Mouse (Mus musculus): Measurements from ENCODE around the gene Olfr131. TPM values are rescaled to one million over a fixed set of nuclear protein-coding genes. Genes with fewer than 3 reads are reported as not detected.
"Not testable (repeated sequence)": the region's sequence is repeated elsewhere in the genome, so short reads cannot be mapped to it uniquely, and the experiment has no call there.

Olfr131 gene
- not detected in 2 replicates for polyA plus RNA-seq (2015; fragmentation: Nextera tagmentation; extraction: Ambion mirVana)

GRCm38 (mm10) chr17:38088593-38088992, at the start of gene Olfr131:
TSS of gene Olfr131 (minus strand) at chr17:38088693.
- H3K4me2 ChIP-seq, result no peak within 1 kb of the TSS
- H3K4me1 ChIP-seq (replicated peaks), result no peaks in the 10 kb centered on the region
- ATAC-seq (ENCODE audit: low read depth) (no peak), DNase-seq (no peak)
- no peak within 1 kb of the TSS for H3K9ac ChIP-seq
- H3K9me3 ChIP-seq (replicated peaks), result peaks cover 5% of the 10 kb centered on the region; the same call in 1 of the 2 replicates
- H3K27me3 ChIP-seq, result no peaks in the 10 kb centered on the region
- no peaks in the 10 kb centered on the region for H3K36me3 ChIP-seq
- no peak within 1 kb of the TSS for H3K4me3 ChIP-seq (replicated peaks)
- H3K27ac ChIP-seq, result no peak within 1 kb of the TSS

- Histone ChIP-seq H3K4me3 (replicated peaks) (no peak within 1 kb of the TSS), H3K9ac (no peak within 1 kb of the TSS), H3K27me3 (no peaks in the 10 kb centered on the region), H3K4me2 (no peak within 1 kb of the TSS), H3K9me3 (replicated peaks) (0 out of 2 replicates have a peak, but pooled peaks cover 4% of the 10 kb centered on the region), H3K27ac (no peak within 1 kb of the TSS), H3K4me1 (replicated peaks) (no peaks in the 10 kb centered on the region), H3K36me3 (no peaks in the 10 kb centered on the region)
- WGBS (ENCODE audit: insufficient replicate concordance), result 65% methylated on average over 1 of the region's 1 CpGs
- DNase-seq (no peak), ATAC-seq (ENCODE audit: low read depth) (no peak)
Measured at GRCm38 (mm10) chr17:38134426-38134825, 45.9 kb upstream of the Olfr131 start, which contains the start of gene Olfr132. TSS of gene Olfr132 (minus strand) at chr17:38134526.

- not testable (repeated sequence) for H3K9ac ChIP-seq; DNase-seq; H3K9me3 ChIP-seq (replicated peaks); ATAC-seq (ENCODE audit: low read depth); H3K27ac ChIP-seq; H3K4me3 ChIP-seq (replicated peaks); H3K36me3 ChIP-seq; H3K4me2 ChIP-seq; H3K4me1 ChIP-seq (replicated peaks); H3K27me3 ChIP-seq
- WGBS (ENCODE audit: insufficient replicate concordance), result 58% methylated on average over 3 of the region's 3 CpGs
Measured at GRCm38 (mm10) chr17:38125371-38125770, 36.9 kb upstream of the Olfr131 start.

- H3K4me2 ChIP-seq; DNase-seq; H3K36me3 ChIP-seq; H3K9ac ChIP-seq; H3K4me3 ChIP-seq (replicated peaks); H3K9me3 ChIP-seq (replicated peaks); H3K27ac ChIP-seq; H3K4me1 ChIP-seq (replicated peaks); H3K27me3 ChIP-seq; ATAC-seq (ENCODE audit: low read depth): not testable (repeated sequence)
- 63% methylated on average over 1 of the region's 1 CpGs for WGBS (ENCODE audit: insufficient replicate concordance)
Measured at GRCm38 (mm10) chr17:38124199-38124598, 35.7 kb upstream of the Olfr131 start.

- no peak for ATAC-seq (ENCODE audit: low read depth)
Measured at GRCm38 (mm10) chr17:38082364-38082763, 6.1 kb downstream of the Olfr131 start.

GRCm38 (mm10) chr17:38063621-38064020, 24.9 kb downstream of the Olfr131 start, which contains the start of gene Olfr130:
TSS of gene Olfr130 (plus strand) at chr17:38063921.
- DNase-seq (no peak), ATAC-seq (ENCODE audit: low read depth) (no peak)
- WGBS (ENCODE audit: insufficient replicate concordance), result 44% methylated on average over 1 of the region's 1 CpGs
- H3K4me2 ChIP-seq, result no peak within 1 kb of the TSS
- no peak within 1 kb of the TSS for H3K27ac ChIP-seq
- no peak within 1 kb of the TSS for H3K4me3 ChIP-seq (replicated peaks)
- no peaks in the 10 kb centered on the region for H3K36me3 ChIP-seq
- H3K4me1 ChIP-seq (replicated peaks), result no peaks in the 10 kb centered on the region
- no peaks in the 10 kb centered on the region for H3K27me3 ChIP-seq
- H3K9ac ChIP-seq, result no peak within 1 kb of the TSS
- H3K9me3 ChIP-seq (replicated peaks), result no peaks in the 10 kb centered on the region

More at GRCm38 (mm10) chr17:38082364-38082763, 6.1 kb downstream of the Olfr131 start:
- H3K4me2 ChIP-seq, result no peak overlapping the region
- no peaks in the 10 kb centered on the region for H3K4me1 ChIP-seq (replicated peaks)
- no peak for DNase-seq
- H3K4me3 ChIP-seq (replicated peaks), result no peak overlapping the region
- H3K9me3 ChIP-seq (replicated peaks), result peaks cover 10% of the 10 kb centered on the region; the same call in 1 of the 2 replicates
- no peaks in the 10 kb centered on the region for H3K27me3 ChIP-seq
- WGBS (ENCODE audit: insufficient replicate concordance), result 67% methylated on average over 4 of the region's 4 CpGs
- H3K36me3 ChIP-seq, result no peaks in the 10 kb centered on the region
- no peak overlapping the region for H3K27ac ChIP-seq
- H3K9ac ChIP-seq, result no peak overlapping the region

GRCm38 (mm10) chr17:38059979-38060378, 28.5 kb downstream of the Olfr131 start, which contains the start of gene Olfr129:
TSS of gene Olfr129 (minus strand) at chr17:38060079.
- no peak within 1 kb of the TSS for H3K27ac ChIP-seq
- H3K36me3 ChIP-seq, result no peaks in the 10 kb centered on the region
- DNase-seq (no peak), ATAC-seq (ENCODE audit: low read depth) (no peak)
- no peak within 1 kb of the TSS for H3K9ac ChIP-seq
- no peaks in the 10 kb centered on the region for H3K9me3 ChIP-seq (replicated peaks)
- no peaks in the 10 kb centered on the region for H3K27me3 ChIP-seq
- no peak within 1 kb of the TSS for H3K4me2 ChIP-seq
- H3K4me1 ChIP-seq (replicated peaks), result no peaks in the 10 kb centered on the region
- no peak within 1 kb of the TSS for H3K4me3 ChIP-seq (replicated peaks)
- 26% methylated on average over 1 of the region's 1 CpGs for WGBS (ENCODE audit: insufficient replicate concordance)

Other genes with a start within 250 kb of the Olfr131 start
- not detected in 2 replicates for gene Olfr126, start 241.2 kb downstream of the Olfr131 start, polyA plus RNA-seq (2015; fragmentation: Nextera tagmentation; extraction: Ambion mirVana)
- gene Olfr127, start 188.3 kb downstream of the Olfr131 start, polyA plus RNA-seq (2015; fragmentation: Nextera tagmentation; extraction: Ambion mirVana), result not detected in 2 replicates
- not detected in 2 replicates for gene Olfr128, start 168.1 kb downstream of the Olfr131 start, polyA plus RNA-seq (2015; fragmentation: Nextera tagmentation; extraction: Ambion mirVana)
- gene Olfr761, start 135.6 kb downstream of the Olfr131 start, polyA plus RNA-seq (2015; fragmentation: Nextera tagmentation; extraction: Ambion mirVana), result not detected in 2 replicates
- gene Olfr129, start 28.6 kb downstream of the Olfr131 start, polyA plus RNA-seq (2015; fragmentation: Nextera tagmentation; extraction: Ambion mirVana), result not detected in 2 replicates
- gene Olfr130, start 24.8 kb downstream of the Olfr131 start, polyA plus RNA-seq (2015; fragmentation: Nextera tagmentation; extraction: Ambion mirVana), result not detected in 2 replicates
- gene Olfr132, start 45.8 kb upstream of the Olfr131 start, polyA plus RNA-seq (2015; fragmentation: Nextera tagmentation; extraction: Ambion mirVana), result not detected in 2 replicates
- gene Olfr133, start 56.6 kb upstream of the Olfr131 start, polyA plus RNA-seq (2015; fragmentation: Nextera tagmentation; extraction: Ambion mirVana), result not detected in 2 replicates
- gene Olfr134, start 82.7 kb upstream of the Olfr131 start, polyA plus RNA-seq (2015; fragmentation: Nextera tagmentation; extraction: Ambion mirVana), result not detected in 2 replicates
- not detected in 2 replicates for gene Olfr135, start 115.6 kb upstream of the Olfr131 start, polyA plus RNA-seq (2015; fragmentation: Nextera tagmentation; extraction: Ambion mirVana)
- gene Olfr138, start 172.3 kb upstream of the Olfr131 start, polyA plus RNA-seq (2015; fragmentation: Nextera tagmentation; extraction: Ambion mirVana), result not detected in 2 replicates
- gene Olfr137, start 218.9 kb upstream of the Olfr131 start, polyA plus RNA-seq (2015; fragmentation: Nextera tagmentation; extraction: Ambion mirVana), result not detected in 2 replicates
- not detected in 2 replicates for gene Olfr136, start 241.1 kb upstream of the Olfr131 start, polyA plus RNA-seq (2015; fragmentation: Nextera tagmentation; extraction: Ambion mirVana)

Measured in liver, embryonic 13.5 days (tissue).